Mouse (Mus musculus): Measurements from ENCODE around the gene Ndufaf5. TPM values are rescaled to one million over a fixed set of nuclear protein-coding genes. Genes with fewer than 3 reads are reported as not detected.
"Not testable (repeated sequence)": the region's sequence is repeated elsewhere in the genome, so short reads cannot be mapped to it uniquely, and the experiment has no call there.

Gene Ndufaf5
- polyA plus RNA-seq (2016; fragmentation: Nextera tagmentation; extraction: Ambion mirVana): 28.4 and 31.7 TPM in 2 replicates

DNA sequence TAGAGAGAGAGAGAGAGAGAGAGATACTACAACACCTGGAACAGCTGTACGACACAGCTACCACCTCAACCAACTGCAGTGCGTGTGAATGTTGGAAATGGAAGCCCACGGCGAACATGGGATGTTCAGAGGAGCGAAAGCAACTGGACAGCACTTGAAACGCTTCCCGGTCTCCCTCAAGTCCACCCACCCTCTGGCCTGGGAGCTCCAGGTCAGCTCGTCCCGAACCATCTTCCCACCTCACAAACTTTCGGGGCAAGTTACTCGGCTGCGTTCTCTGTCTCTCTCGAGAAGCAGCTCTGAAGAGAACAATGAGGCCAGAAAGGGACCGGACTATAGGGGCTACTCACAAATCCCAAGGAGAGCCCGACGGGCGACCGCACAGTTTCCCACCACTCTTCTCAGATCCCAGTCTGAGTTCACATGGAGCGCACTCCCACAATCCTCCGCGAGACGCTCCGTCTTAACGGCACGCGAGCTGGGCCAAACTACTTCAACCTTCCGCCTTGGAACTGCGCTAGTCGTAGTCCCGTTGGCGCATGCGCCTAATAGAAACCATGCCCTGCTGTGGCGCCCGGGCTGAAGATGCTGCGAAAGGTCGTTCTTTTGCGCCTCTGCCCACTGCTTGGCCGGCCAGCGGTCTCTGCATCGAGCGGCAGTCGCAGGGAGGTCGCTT, at the start of gene Ndufaf5, which contains the start of gene Esf1:
TSS of gene Ndufaf5 (plus strand) at position 523 of the 676 bp plus-strand sequence.
TSS of gene Esf1 (minus strand) at position 438 of the 676 bp plus-strand sequence.
- WGBS: under 1% methylated on average over 43 of the region's 43 CpGs
- ATAC-seq (ENCODE audit: low FRiP score): peak; percentile 98

DNA sequence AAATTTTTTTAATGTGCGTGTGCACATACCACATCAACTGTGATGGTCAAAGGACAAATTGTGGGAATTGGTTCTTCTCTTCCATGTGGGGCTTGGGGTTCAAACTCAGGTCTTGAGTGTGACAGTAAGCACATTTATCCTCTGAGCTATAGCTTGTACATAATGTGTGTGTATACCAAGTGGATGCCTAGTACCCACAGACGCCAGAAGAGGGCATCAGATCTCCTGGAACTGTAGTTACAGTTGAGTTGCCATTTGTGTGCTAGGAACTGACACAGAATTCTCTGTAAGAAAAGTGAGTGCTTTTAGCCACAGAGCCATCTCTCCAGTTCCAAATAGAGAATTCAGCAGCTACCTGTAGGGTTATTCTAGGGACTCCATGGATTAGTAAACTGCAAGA, 44.9 kb upstream of the Ndufaf5 start:
- no peak overlapping the region for H3K9ac ChIP-seq
- peaks cover 51% of the 10 kb centered on the region for H3K36me3 ChIP-seq
- H3K4me2 ChIP-seq (replicated peaks): no peak overlapping the region
- no peak for ATAC-seq (ENCODE audit: low FRiP score)
- no peaks in the 10 kb centered on the region for H3K9me3 ChIP-seq (replicated peaks)
- H3K27me3 ChIP-seq: no peaks in the 10 kb centered on the region
- no peak overlapping the region for H3K4me3 ChIP-seq
- 95% methylated on average over 2 of the region's 2 CpGs for whole genome bisulfite sequencing
- no peak overlapping the region for H3K27ac ChIP-seq
- H3K4me1 ChIP-seq: no peaks in the 10 kb centered on the region

More for the DNA sequence above, at the start of gene Ndufaf5, which contains the start of gene Esf1:
- H3K4me1 ChIP-seq: peaks cover 13% of the 10 kb centered on the region
- peak within 1 kb of the TSS; percentile 81 for H3K9ac ChIP-seq
- H3K4me2 ChIP-seq (replicated peaks): peak within 1 kb of the TSS; percentile 66
- H3K4me3 ChIP-seq: peak within 1 kb of the TSS; percentile 79
- no peaks in the 10 kb centered on the region for H3K9me3 ChIP-seq (replicated peaks)
- peak within 1 kb of the TSS; percentile 84 for H3K27ac ChIP-seq
- no peaks in the 10 kb centered on the region for H3K27me3 ChIP-seq
- peaks cover 7% of the 10 kb centered on the region; the same call in 1 of the 2 replicates for H3K36me3 ChIP-seq

DNA sequence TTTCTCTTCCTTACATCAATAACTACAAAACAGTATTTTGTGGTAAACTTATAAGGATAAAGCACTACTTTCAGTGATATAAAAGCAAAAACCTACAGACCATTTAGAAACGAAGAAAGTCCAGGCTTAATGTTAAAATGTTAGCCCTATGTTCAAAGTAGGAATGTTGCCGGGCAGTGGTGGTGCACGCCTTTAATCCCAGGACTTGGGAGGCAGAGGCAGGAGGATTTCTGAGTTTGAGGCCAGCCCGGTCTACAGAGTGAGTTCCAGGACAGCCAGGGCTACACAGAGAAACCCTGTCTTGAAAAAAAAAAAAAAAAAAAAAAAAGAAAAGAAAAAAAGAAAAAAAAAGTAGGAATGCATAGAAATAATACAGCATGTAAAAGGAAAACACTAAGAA, 18.7 kb upstream of the Ndufaf5 start, which contains the start of gene Gm17374:
TSS of gene Gm17374 (plus strand) at position 301 of the 400 bp plus-strand sequence.
- H3K27me3 ChIP-seq; H3K9ac ChIP-seq; H3K4me3 ChIP-seq; H3K9me3 ChIP-seq (replicated peaks); H3K4me1 ChIP-seq; H3K27ac ChIP-seq; H3K4me2 ChIP-seq (replicated peaks); ATAC-seq (ENCODE audit: low FRiP score): not testable (repeated sequence)
- peaks cover 26% of the 10 kb centered on the region for H3K36me3 ChIP-seq
- 94% methylated on average over 4 of the region's 4 CpGs for WGBS

DNA sequence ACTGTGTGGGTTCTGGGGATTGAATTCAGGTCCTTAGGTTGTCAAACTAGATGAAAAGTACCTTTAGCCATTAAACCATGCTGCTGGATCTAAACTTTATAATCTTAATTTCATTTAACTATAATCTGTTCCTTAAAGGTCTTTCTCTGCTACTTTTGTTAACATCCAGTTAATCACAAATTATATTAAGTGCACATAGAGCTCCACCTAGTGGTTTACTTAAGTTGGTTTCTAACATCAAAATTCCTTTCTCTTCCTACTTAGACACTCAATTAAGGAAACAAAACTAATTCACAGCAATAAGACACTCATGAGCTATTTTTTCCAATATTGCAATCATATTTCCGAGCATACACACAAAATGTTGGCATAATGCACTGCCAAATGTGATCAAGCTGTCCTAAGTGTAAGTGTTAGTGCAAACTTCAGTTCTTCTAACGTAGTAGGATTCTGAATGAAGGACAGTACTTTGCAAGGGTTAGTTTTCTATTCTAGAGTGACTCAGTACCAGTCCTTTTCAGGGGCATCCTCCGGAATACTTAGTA, 11.2 kb upstream of the Ndufaf5 start:
- no peak overlapping the region for H3K9ac ChIP-seq
- no peak overlapping the region for H3K4me2 ChIP-seq (replicated peaks)
- H3K9me3 ChIP-seq (replicated peaks): no peaks in the 10 kb centered on the region
- peaks cover 42% of the 10 kb centered on the region for H3K36me3 ChIP-seq
- ATAC-seq (ENCODE audit: low FRiP score): no peak
- no peaks in the 10 kb centered on the region for H3K27me3 ChIP-seq
- no peak overlapping the region for H3K27ac ChIP-seq
- no peak overlapping the region for H3K4me3 ChIP-seq
- 84% methylated on average over 3 of the region's 3 CpGs for WGBS
- H3K4me1 ChIP-seq: no peaks in the 10 kb centered on the region

DNA sequence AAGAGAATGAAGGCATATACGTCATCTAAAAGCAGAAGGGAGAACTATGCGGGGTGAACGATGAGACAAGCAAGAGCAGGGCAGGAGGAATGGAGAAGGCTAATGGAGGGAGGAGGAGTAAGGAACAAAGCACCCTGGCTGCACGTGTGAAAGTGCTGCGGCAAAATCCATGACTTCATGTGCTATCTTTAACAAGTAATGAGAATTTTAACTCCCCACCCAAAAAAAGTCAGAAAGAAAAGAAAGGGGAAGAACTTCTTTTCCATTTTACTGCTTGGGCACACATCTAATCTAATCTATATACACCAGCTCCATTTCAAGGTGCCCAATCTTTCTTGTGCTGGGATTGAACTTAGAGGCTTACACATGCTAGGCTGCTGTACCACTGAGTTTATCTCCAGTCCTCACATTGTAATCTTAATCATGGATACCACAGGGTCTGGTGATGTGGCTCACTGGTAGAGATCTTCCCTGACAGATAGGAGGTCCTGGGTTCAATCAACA, 7.0 kb upstream of the Ndufaf5 start:
- Histone ChIP-seq H3K4me1 (no peaks in the 10 kb centered on the region), H3K9me3 (replicated peaks) (no peaks in the 10 kb centered on the region), H3K36me3 (peaks cover 33% of the 10 kb centered on the region), H3K4me2 (replicated peaks) (no peak overlapping the region), H3K27me3 (no peaks in the 10 kb centered on the region), H3K4me3 (no peak overlapping the region), H3K27ac (no peak overlapping the region), H3K9ac (no peak overlapping the region)
- no peak for ATAC-seq (ENCODE audit: low FRiP score)
- WGBS: 93% methylated on average over 5 of the region's 5 CpGs

DNA sequence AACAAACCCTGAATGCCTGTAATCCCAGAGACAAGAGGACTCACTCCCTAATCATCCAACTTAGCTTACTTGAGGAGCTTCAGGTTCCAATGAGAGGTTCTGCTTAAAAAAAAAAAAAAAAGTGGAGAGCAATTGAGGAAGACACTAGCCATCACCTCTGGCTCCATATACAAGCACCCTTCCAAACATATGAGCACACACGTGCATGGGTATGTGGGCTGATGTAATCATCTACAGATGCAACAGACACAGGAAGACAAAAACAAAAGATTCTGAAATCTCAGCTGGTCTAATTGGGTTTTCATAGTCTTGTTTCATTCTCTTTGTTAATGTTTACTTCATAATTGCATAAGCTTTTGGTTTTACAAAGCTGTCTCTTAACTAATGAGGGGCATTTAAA, 1.4 kb upstream of the Ndufaf5 start:
- no peak overlapping the region for H3K4me2 ChIP-seq (replicated peaks)
- no peak overlapping the region for H3K4me3 ChIP-seq
- 83% methylated on average over 1 of the region's 1 CpGs for whole genome bisulfite sequencing
- no peak for ATAC-seq (ENCODE audit: low FRiP score)
- peaks cover 13% of the 10 kb centered on the region for H3K4me1 ChIP-seq
- no peaks in the 10 kb centered on the region for H3K9me3 ChIP-seq (replicated peaks)
- no peak overlapping the region for H3K27ac ChIP-seq
- H3K36me3 ChIP-seq: peaks cover 15% of the 10 kb centered on the region
- no peaks in the 10 kb centered on the region for H3K27me3 ChIP-seq
- H3K9ac ChIP-seq: no peak overlapping the region

DNA sequence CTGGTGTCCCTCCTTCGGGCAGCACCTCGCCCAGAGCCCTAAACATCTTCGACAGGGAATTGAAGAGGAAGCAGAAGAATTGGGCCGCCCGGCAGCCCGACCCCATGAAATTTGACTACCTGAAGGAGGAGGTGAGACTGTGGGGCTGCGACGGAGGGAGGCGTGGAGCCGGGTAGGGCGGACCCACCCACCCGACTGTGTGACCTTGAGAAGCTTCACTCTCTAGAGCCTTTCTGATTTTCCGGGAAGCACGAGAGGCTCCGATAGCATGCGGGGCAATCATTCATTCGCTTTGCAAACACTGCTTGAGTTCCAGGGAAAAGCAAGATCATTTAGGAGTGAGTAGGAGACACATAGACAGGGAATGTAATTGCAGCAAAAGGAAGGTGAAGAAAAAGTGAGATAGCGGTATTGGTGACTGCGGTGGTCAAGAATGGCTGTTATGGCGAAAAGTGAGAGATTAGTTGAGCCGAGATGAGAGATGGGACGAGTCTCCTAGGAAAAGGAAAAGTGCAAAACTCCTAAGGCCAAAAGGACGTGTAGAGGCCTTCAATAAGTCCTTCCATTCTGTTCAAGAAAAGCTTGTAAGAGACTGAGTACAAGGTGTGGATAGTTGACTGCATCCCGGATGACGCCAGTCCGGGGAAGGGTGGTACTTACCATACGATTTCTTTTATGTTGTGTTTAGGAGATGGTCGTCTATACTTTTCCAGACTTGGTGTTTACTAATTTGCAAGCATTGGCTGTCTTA, 529 bp downstream of the Ndufaf5 start:
- peak overlapping the region; percentile 84 for H3K27ac ChIP-seq
- ATAC-seq (ENCODE audit: low FRiP score): peak; percentile 82
- WGBS: 7% methylated on average over 28 of the region's 28 CpGs

DNA sequence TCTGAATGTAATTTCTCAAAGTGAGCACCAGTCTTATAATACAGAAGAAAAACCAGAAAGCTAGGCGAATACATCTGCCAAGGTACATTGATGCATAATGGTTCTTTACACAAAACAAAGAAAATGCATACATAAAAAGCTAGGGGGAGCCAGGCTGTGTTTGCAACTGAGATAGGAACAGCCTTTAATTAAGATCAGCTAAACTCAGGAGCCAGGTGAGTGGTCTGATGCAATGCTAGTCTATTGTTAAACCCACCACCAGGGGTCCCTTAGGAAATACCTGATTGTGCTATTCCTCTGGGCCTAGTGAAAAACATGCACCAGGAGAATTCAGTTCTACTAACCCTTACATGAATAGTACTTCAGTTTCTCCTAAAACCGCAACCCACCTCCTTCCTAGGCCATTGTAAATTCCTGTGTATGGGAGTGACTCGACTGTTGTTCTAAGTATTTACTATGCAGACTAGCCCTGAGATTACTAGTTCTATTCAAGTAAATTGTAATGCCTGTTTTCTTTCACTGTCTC, 15.3 kb downstream of the Ndufaf5 start:
- H3K4me1 ChIP-seq; H3K9ac ChIP-seq; H3K4me3 ChIP-seq; H3K4me2 ChIP-seq (replicated peaks); H3K9me3 ChIP-seq (replicated peaks); H3K27ac ChIP-seq; H3K27me3 ChIP-seq; ATAC-seq (ENCODE audit: low FRiP score): not testable (repeated sequence)
- H3K36me3 ChIP-seq: peaks cover 40% of the 10 kb centered on the region
- 93% methylated on average over 3 of the region's 3 CpGs for WGBS

More for the DNA sequence above, 529 bp downstream of the Ndufaf5 start:
- Histone ChIP-seq H3K36me3 (peaks cover 5% of the 10 kb centered on the region; the same call in 1 of the 2 replicates), H3K4me1 (peaks cover 13% of the 10 kb centered on the region), H3K9me3 (replicated peaks) (no peaks in the 10 kb centered on the region), H3K4me3 (peak overlapping the region; percentile 79), H3K9ac (peak overlapping the region; percentile 81), H3K4me2 (replicated peaks) (peak overlapping the region; percentile 66), H3K27me3 (no peaks in the 10 kb centered on the region)

DNA sequence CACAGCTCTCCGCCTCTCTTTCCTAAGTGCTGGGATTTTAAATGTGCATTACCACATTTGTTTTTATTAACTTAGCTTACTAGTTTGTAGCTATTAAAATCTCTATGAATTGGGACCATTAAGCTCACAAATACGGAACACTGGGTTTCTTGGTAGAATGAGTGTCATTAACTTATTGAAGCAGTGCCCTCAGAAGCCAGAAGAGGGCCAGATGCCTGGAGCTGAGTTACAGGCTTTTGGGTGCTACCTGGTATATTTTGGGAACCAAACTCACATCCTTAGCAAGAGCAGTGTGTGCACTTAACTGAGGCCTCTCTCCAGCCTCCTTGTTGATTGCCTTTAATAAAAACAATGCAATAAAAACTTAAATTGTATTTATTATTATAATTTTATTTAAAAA, 30.3 kb downstream of the Ndufaf5 start:
- Histone ChIP-seq H3K4me1 (no peaks in the 10 kb centered on the region), H3K9ac (no peak overlapping the region), H3K36me3 (peaks cover 32% of the 10 kb centered on the region), H3K27ac (no peak overlapping the region), H3K4me3 (no peak overlapping the region), H3K9me3 (replicated peaks) (no peaks in the 10 kb centered on the region), H3K27me3 (no peaks in the 10 kb centered on the region), H3K4me2 (replicated peaks) (no peak overlapping the region)
- no peak for ATAC-seq (ENCODE audit: low FRiP score)
- 89% methylated on average over 2 of the region's 2 CpGs for WGBS

DNA sequence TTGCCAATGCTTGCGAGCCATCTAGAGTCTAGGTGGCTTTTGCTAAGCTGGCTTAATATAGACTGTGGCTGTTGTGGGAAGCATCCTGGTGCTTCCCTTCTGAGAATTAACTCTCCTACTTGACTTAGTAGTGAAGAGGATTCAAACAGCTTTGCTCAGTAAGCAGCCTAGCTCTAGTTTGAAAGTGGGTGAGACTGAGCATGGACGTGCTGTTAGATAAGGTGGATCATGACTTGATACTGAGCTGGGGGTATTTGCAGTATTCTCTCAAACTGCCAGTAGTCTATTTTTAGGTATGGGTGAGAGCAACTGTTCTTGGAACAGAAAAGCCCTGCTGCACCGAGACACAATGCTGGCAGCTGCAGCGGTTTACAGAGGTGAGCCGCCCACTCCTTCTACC, 32.1 kb downstream of the Ndufaf5 start:
- Histone ChIP-seq H3K4me2 (replicated peaks) (no peak overlapping the region), H3K9ac (no peak overlapping the region), H3K27me3 (no peaks in the 10 kb centered on the region), H3K36me3 (peaks cover 24% of the 10 kb centered on the region), H3K27ac (no peak overlapping the region), H3K4me3 (no peak overlapping the region), H3K4me1 (no peaks in the 10 kb centered on the region), H3K9me3 (replicated peaks) (no peaks in the 10 kb centered on the region)
- WGBS: 93% methylated on average over 5 of the region's 5 CpGs
- ATAC-seq (ENCODE audit: low FRiP score): no peak

DNA sequence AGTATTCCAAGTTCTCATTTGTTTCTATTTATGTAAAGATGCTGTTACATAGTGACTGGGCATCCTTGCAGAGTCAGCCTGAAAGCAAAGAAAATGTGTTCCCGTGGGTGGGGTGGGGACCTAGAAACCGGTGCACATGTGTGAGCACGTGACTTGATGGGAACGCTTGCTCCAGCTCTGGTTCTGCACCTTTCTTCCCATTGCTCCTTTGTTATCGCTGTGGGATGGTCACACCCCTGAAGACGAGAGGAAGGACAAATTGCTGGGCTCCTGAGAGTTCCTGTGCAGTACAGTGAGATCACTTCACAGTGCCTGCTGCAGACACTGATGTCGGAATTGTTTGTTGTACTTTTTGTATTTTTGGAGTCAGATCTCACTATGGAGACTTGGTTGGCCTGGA, 33.3 kb downstream of the Ndufaf5 start:
- no peaks in the 10 kb centered on the region for H3K27me3 ChIP-seq
- H3K36me3 ChIP-seq: peaks cover 19% of the 10 kb centered on the region
- H3K9ac ChIP-seq: no peak overlapping the region
- no peaks in the 10 kb centered on the region for H3K4me1 ChIP-seq
- no peak overlapping the region for H3K27ac ChIP-seq
- H3K4me2 ChIP-seq (replicated peaks): no peak overlapping the region
- WGBS: 96% methylated on average over 7 of the region's 7 CpGs
- no peak overlapping the region for H3K4me3 ChIP-seq
- no peak for ATAC-seq (ENCODE audit: low FRiP score)
- H3K9me3 ChIP-seq (replicated peaks): no peaks in the 10 kb centered on the region

DNA sequence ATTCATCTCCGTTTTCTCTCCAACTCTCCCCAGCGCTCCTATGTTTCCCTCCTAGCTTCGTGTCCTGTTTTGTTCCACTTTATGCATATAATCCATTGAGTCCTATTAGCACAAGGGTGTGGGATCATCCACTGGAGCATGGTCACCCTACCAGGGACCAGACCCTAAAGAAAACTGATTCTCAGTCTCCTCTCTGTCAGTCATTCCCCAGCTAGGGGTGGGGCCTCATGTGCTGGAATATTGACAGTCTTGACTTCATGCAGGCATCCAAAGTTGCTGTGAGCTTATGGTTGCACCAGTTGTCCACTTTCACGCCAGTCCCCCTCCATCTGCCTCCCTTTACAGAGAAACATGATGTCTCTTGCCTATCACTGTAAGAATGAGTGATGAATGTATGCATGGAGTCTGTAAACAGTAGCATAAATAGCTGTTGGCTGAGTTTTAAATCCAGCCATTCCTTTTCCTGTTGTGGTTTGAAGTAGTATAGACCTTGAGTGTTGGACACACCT, 44.1 kb downstream of the Ndufaf5 start:
- Histone ChIP-seq H3K4me3 (no peak overlapping the region), H3K9ac (no peak overlapping the region), H3K36me3 (no peaks in the 10 kb centered on the region), H3K27ac (no peak overlapping the region), H3K4me2 (replicated peaks) (no peak overlapping the region), H3K4me1 (no peaks in the 10 kb centered on the region), H3K27me3 (no peaks in the 10 kb centered on the region), H3K9me3 (replicated peaks) (no peaks in the 10 kb centered on the region)
- WGBS: 89% methylated on average over 4 of the region's 4 CpGs
- ATAC-seq (ENCODE audit: low FRiP score): no peak
